Mouse (Mus musculus): ENCODE measurements at regions not wholly inside any gene's neighbourhood (a gene's known extent, or its start where the extent isn't known, plus 50 kb on each side); places are given as distances from the start of the nearest gene placed in this dataset.

- ATAC-seq (ENCODE audit: low read depth), result no peak
- H3K4me2 ChIP-seq, result no peak overlapping the region
- no peak overlapping the region for H3K27ac ChIP-seq (replicated peaks)
- H3K36me3 ChIP-seq, result no peaks in the 10 kb centered on the region
- H3K4me1 ChIP-seq (replicated peaks), result no peaks in the 10 kb centered on the region
- no peaks in the 10 kb centered on the region for H3K9me3 ChIP-seq
- no peak overlapping the region for H3K4me3 ChIP-seq
- no peak overlapping the region for H3K9ac ChIP-seq
- no peaks in the 10 kb centered on the region for H3K27me3 ChIP-seq
These were observed 354.2 kb downstream of the Basp1 start for GRCm38 (mm10) chr15:25059347-25059746.

- no peaks in the 10 kb centered on the region for H3K36me3 ChIP-seq
- no peak overlapping the region for H3K27ac ChIP-seq (replicated peaks)
- H3K27me3 ChIP-seq, result no peaks in the 10 kb centered on the region
- H3K9ac ChIP-seq, result no peak overlapping the region
- H3K9me3 ChIP-seq, result no peaks in the 10 kb centered on the region
- 50% methylated on average over 1 of the region's 1 CpGs for WGBS
- no peak overlapping the region for H3K4me3 ChIP-seq
- no peaks in the 10 kb centered on the region for H3K4me1 ChIP-seq (replicated peaks)
- ATAC-seq (ENCODE audit: low read depth), result no peak
- H3K4me2 ChIP-seq, result no peak overlapping the region
These were observed 365.7 kb downstream of the Basp1 start for GRCm38 (mm10) chr15:25047875-25048274.

GRCm38 (mm10) chr15:25046514-25047138 lies 366.9 kb downstream of the Basp1 start:
- H3K4me2 ChIP-seq, result no peak overlapping the region
- 50% methylated on average over 5 of the region's 5 CpGs for WGBS
- H3K27me3 ChIP-seq, result no peaks in the 10 kb centered on the region
- H3K9me3 ChIP-seq, result no peaks in the 10 kb centered on the region
- H3K27ac ChIP-seq (replicated peaks), result no peak overlapping the region
- ATAC-seq (ENCODE audit: low read depth), result no peak
- H3K9ac ChIP-seq, result no peak overlapping the region
- H3K4me1 ChIP-seq (replicated peaks), result no peaks in the 10 kb centered on the region
- H3K4me3 ChIP-seq, result no peak overlapping the region
- H3K36me3 ChIP-seq, result no peaks in the 10 kb centered on the region

GRCm38 (mm10) chr15:25036231-25036630 lies 377.3 kb downstream of the Basp1 start:
- no peaks in the 10 kb centered on the region for H3K4me1 ChIP-seq (replicated peaks)
- no peaks in the 10 kb centered on the region for H3K36me3 ChIP-seq
- no peak overlapping the region for H3K27ac ChIP-seq (replicated peaks)
- WGBS, result 92% methylated on average over 3 of the region's 3 CpGs
- H3K27me3 ChIP-seq, result no peaks in the 10 kb centered on the region
- no peaks in the 10 kb centered on the region for H3K9me3 ChIP-seq
- H3K4me3 ChIP-seq, result no peak overlapping the region
- no peak overlapping the region for H3K4me2 ChIP-seq
- ATAC-seq (ENCODE audit: low read depth), result no peak
- H3K9ac ChIP-seq, result no peak overlapping the region

GRCm38 (mm10) chr15:25027865-25028264 lies 385.7 kb downstream of the Basp1 start:
- 34% methylated on average over 8 of the region's 8 CpGs for WGBS
- Histone ChIP-seq H3K27ac (replicated peaks) (peak overlapping the region; percentile 67), H3K4me1 (replicated peaks) (peaks cover 22% of the 10 kb centered on the region), H3K4me2 (peak overlapping the region; percentile 25), H3K9ac (no peak overlapping the region), H3K36me3 (no peaks in the 10 kb centered on the region), H3K27me3 (no peaks in the 10 kb centered on the region), H3K9me3 (no peaks in the 10 kb centered on the region; the same call in 1 of the 2 replicates), H3K4me3 (no peak overlapping the region)
- 0 out of 2 replicates have a peak, but pooled peaks have one; percentile 25 for ATAC-seq (ENCODE audit: low read depth)

- Histone ChIP-seq H3K27me3 (no peaks in the 10 kb centered on the region), H3K9me3 (no peaks in the 10 kb centered on the region; the same call in 1 of the 2 replicates), H3K4me1 (replicated peaks) (peaks cover 22% of the 10 kb centered on the region), H3K36me3 (no peaks in the 10 kb centered on the region), H3K4me2 (peak overlapping the region; percentile 51), H3K27ac (replicated peaks) (peak overlapping the region; percentile 89), H3K9ac (peak overlapping the region; percentile 66), H3K4me3 (peak overlapping the region; percentile 31)
- peak; percentile 90 for ATAC-seq (ENCODE audit: low read depth)
- 2% methylated on average over 15 of the region's 15 CpGs for WGBS
These were observed 386.6 kb downstream of the Basp1 start for GRCm38 (mm10) chr15:25026786-25027461.

GRCm38 (mm10) chr15:25026351-25026750 lies 387.2 kb downstream of the Basp1 start:
- WGBS, result 22% methylated on average over 8 of the region's 8 CpGs
- peak overlapping the region; percentile 31 for H3K4me3 ChIP-seq
- H3K36me3 ChIP-seq, result no peaks in the 10 kb centered on the region
- H3K4me2 ChIP-seq, result peak overlapping the region; percentile 51
- H3K9ac ChIP-seq, result peak overlapping the region; percentile 54
- peak; percentile 62; the same call in 1 of the 2 replicates for ATAC-seq (ENCODE audit: low read depth)
- peak overlapping the region; percentile 89 for H3K27ac ChIP-seq (replicated peaks)
- no peaks in the 10 kb centered on the region for H3K27me3 ChIP-seq
- peaks cover 24% of the 10 kb centered on the region for H3K4me1 ChIP-seq (replicated peaks)
- H3K9me3 ChIP-seq, result no peaks in the 10 kb centered on the region; the same call in 1 of the 2 replicates

- Histone ChIP-seq H3K4me1 (replicated peaks) (peaks cover 39% of the 10 kb centered on the region), H3K9me3 (no peaks in the 10 kb centered on the region; the same call in 1 of the 2 replicates), H3K4me3 (no peak overlapping the region), H3K27ac (replicated peaks) (peak overlapping the region; percentile 85), H3K36me3 (no peaks in the 10 kb centered on the region), H3K9ac (no peak overlapping the region), H3K4me2 (no peak overlapping the region), H3K27me3 (no peaks in the 10 kb centered on the region)
- WGBS, result 43% methylated on average over 3 of the region's 3 CpGs
- no peak for ATAC-seq (ENCODE audit: low read depth)
These were observed 392.6 kb downstream of the Basp1 start for GRCm38 (mm10) chr15:25020916-25021315.

GRCm38 (mm10) chr15:25019352-25019941 lies 394.1 kb downstream of the Basp1 start:
- WGBS, result 53% methylated on average over 12 of the region's 12 CpGs
- Histone ChIP-seq H3K36me3 (no peaks in the 10 kb centered on the region), H3K27me3 (no peaks in the 10 kb centered on the region), H3K4me1 (replicated peaks) (peaks cover 35% of the 10 kb centered on the region), H3K4me2 (peak overlapping the region; percentile 32), H3K9me3 (no peaks in the 10 kb centered on the region; the same call in 1 of the 2 replicates), H3K4me3 (no peak overlapping the region), H3K27ac (replicated peaks) (peak overlapping the region; percentile 85), H3K9ac (no peak overlapping the region)
- peak; percentile 96 for ATAC-seq (ENCODE audit: low read depth)

GRCm38 (mm10) chr15:25018937-25019336 lies 394.6 kb downstream of the Basp1 start:
- Histone ChIP-seq H3K4me2 (peak overlapping the region; percentile 32), H3K27me3 (no peaks in the 10 kb centered on the region), H3K27ac (replicated peaks) (peak overlapping the region; percentile 85), H3K9me3 (no peaks in the 10 kb centered on the region; the same call in 1 of the 2 replicates), H3K4me1 (replicated peaks) (peaks cover 35% of the 10 kb centered on the region), H3K36me3 (no peaks in the 10 kb centered on the region), H3K9ac (no peak overlapping the region), H3K4me3 (no peak overlapping the region)
- 75% methylated on average over 3 of the region's 3 CpGs for WGBS
- ATAC-seq (ENCODE audit: low read depth), result peak; percentile 41; the same call in 1 of the 2 replicates

- Histone ChIP-seq H3K9me3 (no peaks in the 10 kb centered on the region), H3K4me1 (replicated peaks) (no peaks in the 10 kb centered on the region), H3K4me3 (no peak overlapping the region), H3K9ac (no peak overlapping the region), H3K36me3 (no peaks in the 10 kb centered on the region), H3K27me3 (no peaks in the 10 kb centered on the region), H3K4me2 (no peak overlapping the region), H3K27ac (replicated peaks) (no peak overlapping the region)
- WGBS, result 93% methylated on average over 2 of the region's 2 CpGs
- ATAC-seq (ENCODE audit: low read depth), result no peak
These were observed 405.8 kb downstream of the Basp1 start for GRCm38 (mm10) chr15:25007720-25008119.

GRCm38 (mm10) chr15:25000171-25000570 lies 413.4 kb downstream of the Basp1 start:
- Histone ChIP-seq H3K36me3 (no peaks in the 10 kb centered on the region), H3K9me3 (no peaks in the 10 kb centered on the region), H3K4me2 (no peak overlapping the region), H3K4me3 (no peak overlapping the region), H3K27me3 (no peaks in the 10 kb centered on the region), H3K9ac (no peak overlapping the region), H3K27ac (replicated peaks) (no peak overlapping the region), H3K4me1 (replicated peaks) (no peaks in the 10 kb centered on the region)
- no peak for ATAC-seq (ENCODE audit: low read depth)
- WGBS, result 70% methylated on average over 3 of the region's 3 CpGs
